Mouse (Mus musculus) ES-Bruce4 (cell line): ENCODE measurements around the gene Mpp4. TPM values are rescaled to one million over a fixed set of nuclear protein-coding genes. Genes with fewer than 3 reads are reported as not detected.

ENCODE experiments used
- H3K27ac ChIP-seq: 2 replicates; pipeline ENCODE4 v1.5.1; 2012; ENCODE audit warnings: low read length, inconsistent platforms; ENCODE audit not compliant: insufficient read depth
- H3K27me3 ChIP-seq: 2 replicates; pipeline ENCODE4 v1.6.1; 2012; ENCODE audit warnings: mild to moderate bottlenecking, low read length, inconsistent platforms; ENCODE audit not compliant: control insufficient read depth, poor library complexity, insufficient read depth, severe bottlenecking
- H3K36me3 ChIP-seq: 2 replicates; pipeline ENCODE4 v1.6.1; 2012; ENCODE audit warnings: inconsistent platforms, mild to moderate bottlenecking, low read length, moderate library complexity; ENCODE audit not compliant: control insufficient read depth, poor library complexity, insufficient read depth, severe bottlenecking
- H3K4me1 ChIP-seq: one replicate; pipeline ENCODE4 v1.8.1; 2011; ENCODE audit warnings: low read length; ENCODE audit not compliant: control insufficient read depth, insufficient read depth
- H3K4me3 ChIP-seq: 2 replicates; pipeline ENCODE4 v1.5.1; 2011; ENCODE audit warnings: low read depth, mild to moderate bottlenecking, low read length
- H3K9ac ChIP-seq: 2 replicates; pipeline ENCODE4 v1.6.1; 2012; ENCODE audit warnings: low read depth, mild to moderate bottlenecking, inconsistent platforms; ENCODE audit not compliant: poor library complexity, severe bottlenecking
- H3K9me3 ChIP-seq: replicated peaks from 2 replicates; pipeline ENCODE4 v1.6.1; 2012; ENCODE audit warnings: mild to moderate bottlenecking, low read length, inconsistent platforms; ENCODE audit not compliant: control insufficient read depth, poor library complexity, insufficient read depth, severe bottlenecking
- CTCF ChIP-seq: IDR thresholded peaks from one replicate; pipeline ENCODE4 v1.8.1; 2011; ENCODE audit warnings: low read depth, low read length
- EP300 ChIP-seq: IDR thresholded peaks from 2 replicates; pipeline ENCODE4 v1.6.1; 2011; ENCODE audit warnings: low read depth, low read length; ENCODE audit not compliant: insufficient read depth
- POLR2A ChIP-seq: IDR thresholded peaks from one replicate; pipeline ENCODE4 v1.8.1; 2011; ENCODE audit warnings: low read length; ENCODE audit not compliant: insufficient read depth
- polyA plus RNA-seq: library from polyadenylated mRNA; stranded (reverse); fragments of >200 nt; gene quantifications from 2 replicates; pipeline ENCODE4 v1.2.4, GENCODE M21; 2011; ENCODE audit warnings: low read depth; ENCODE audit not compliant: missing spikeins, insufficient read depth, insufficient read length

The Mpp4 gene
- polyA plus RNA-seq, 1 experiment, result 0.54 TPM

DNA sequence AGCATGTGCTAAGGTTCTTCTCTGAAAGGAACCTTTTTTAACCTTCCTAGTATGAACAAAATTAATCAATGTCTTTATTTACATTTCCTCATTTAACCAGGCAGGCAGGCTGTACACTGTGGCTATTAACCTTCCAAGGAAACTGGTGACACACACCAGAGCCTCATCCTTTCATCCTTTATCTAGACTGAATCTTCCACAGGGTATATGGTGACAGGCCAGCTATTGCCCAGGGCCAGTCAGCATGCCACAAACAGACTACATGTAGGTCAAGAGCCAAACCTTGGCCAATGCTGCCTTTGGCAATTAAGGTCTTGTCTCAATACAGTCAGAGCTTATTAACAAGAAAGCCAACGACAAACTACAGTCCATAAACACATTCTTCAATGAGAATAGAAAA lies 38.4 kb upstream of the Mpp4 start:
- no peak overlapping the region for H3K9ac ChIP-seq
- no peak overlapping the region for H3K4me3 ChIP-seq
- H3K27me3 ChIP-seq, result no peaks in the 10 kb centered on the region
- TF ChIP-seq CTCF, result no peak
- no peak for TF ChIP-seq EP300
- TF ChIP-seq POLR2A, result no peak
- H3K36me3 ChIP-seq, result peaks cover 22% of the 10 kb centered on the region
- no peaks in the 10 kb centered on the region for H3K4me1 ChIP-seq
- no peak overlapping the region for H3K27ac ChIP-seq
- no peaks in the 10 kb centered on the region for H3K9me3 ChIP-seq

DNA sequence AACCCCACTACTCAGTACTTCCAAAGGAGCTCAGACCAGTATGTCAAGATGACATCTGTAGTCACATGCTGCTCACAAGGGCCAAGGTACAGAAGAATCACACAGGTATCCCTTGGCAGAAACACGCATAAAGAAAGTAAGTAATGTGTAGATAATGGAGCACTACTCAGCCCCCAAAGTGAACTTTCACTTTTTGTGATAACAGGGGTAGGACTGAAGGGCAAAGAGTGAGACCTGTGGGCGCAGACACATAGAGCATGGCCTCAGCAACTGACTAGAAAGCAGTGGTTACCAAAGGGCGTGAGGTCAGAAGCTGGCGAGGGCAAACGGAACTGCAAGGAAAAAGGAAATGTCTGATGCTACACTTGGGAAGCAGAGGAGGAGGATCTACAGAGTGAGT lies 37.8 kb upstream of the Mpp4 start:
- no peak overlapping the region for H3K27ac ChIP-seq
- H3K36me3 ChIP-seq, result peaks cover 22% of the 10 kb centered on the region
- H3K4me3 ChIP-seq, result no peak overlapping the region
- H3K27me3 ChIP-seq, result no peaks in the 10 kb centered on the region
- no peaks in the 10 kb centered on the region for H3K4me1 ChIP-seq
- TF ChIP-seq POLR2A (no peak), EP300 (no peak), CTCF (no peak)
- H3K9me3 ChIP-seq, result no peaks in the 10 kb centered on the region
- H3K9ac ChIP-seq, result no peak overlapping the region

DNA sequence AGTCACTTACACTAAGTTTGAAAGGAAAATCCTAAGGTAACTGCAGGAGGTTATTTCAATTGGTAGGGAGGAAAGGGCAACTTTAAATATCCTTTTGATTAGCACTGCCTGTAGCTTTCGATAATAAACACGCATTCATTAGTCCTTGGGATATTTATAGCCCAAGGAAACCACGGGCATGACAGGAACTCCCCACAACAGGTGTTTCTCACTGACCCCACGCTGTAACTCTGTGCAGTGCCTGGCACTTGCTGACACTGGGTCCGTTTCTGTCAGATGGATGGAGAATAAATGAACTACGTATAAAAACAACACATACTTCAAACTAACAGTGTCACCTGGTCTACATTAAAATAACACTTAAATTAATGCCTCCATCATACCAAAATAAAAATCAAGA lies 31.8 kb upstream of the Mpp4 start:
- Histone ChIP-seq H3K4me3 (no peak overlapping the region), H3K27ac (no peak overlapping the region), H3K9me3 (no peaks in the 10 kb centered on the region), H3K36me3 (peaks cover 37% of the 10 kb centered on the region), H3K4me1 (no peaks in the 10 kb centered on the region), H3K9ac (no peak overlapping the region), H3K27me3 (no peaks in the 10 kb centered on the region)
- TF ChIP-seq CTCF (no peak), POLR2A (no peak), EP300 (no peak)

DNA sequence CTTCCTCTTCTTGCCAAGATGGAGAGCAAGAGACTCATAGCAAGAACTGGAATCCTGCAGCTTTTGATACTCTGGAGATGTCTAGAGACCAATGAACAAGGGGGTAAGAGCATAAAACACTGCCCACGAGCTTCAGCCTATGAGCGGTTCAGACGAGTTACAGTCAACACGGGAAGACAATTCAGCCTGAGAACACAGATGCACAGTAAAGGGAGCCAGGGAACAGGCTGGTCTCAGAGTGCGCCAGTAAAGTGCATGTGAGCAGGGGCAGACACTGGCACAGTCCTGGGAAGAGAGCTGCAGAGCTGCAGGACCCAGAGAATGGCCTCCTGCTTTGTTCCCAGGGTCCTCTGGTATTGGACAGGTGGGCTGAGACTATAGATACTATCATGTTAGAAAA lies 24.6 kb upstream of the Mpp4 start:
- Histone ChIP-seq H3K4me3 (no peak overlapping the region), H3K27me3 (no peaks in the 10 kb centered on the region), H3K27ac (no peak overlapping the region), H3K4me1 (no peaks in the 10 kb centered on the region), H3K9me3 (no peaks in the 10 kb centered on the region), H3K9ac (no peak overlapping the region), H3K36me3 (peaks cover 20% of the 10 kb centered on the region)
- TF ChIP-seq POLR2A (no peak), EP300 (no peak), CTCF (no peak)

DNA sequence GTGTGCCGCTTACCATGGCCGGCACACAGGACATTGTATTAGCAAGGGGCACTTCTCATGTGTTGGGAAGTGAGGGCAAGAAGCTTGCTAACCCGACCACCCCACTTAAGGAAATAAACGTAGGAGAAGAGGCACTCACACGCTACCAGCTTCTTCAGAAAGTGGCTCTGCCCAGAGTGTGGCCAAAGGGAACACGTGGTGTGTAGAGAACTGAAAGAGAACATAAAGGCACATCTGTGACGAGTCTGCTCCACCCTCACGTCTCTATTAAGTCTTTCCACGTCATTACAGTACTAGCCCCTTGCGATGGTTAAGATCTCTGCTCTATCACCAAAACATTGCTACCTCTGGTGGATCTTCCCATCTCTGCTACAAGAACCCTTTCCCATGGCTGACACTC lies 23.1 kb upstream of the Mpp4 start:
- Histone ChIP-seq H3K27me3 (no peaks in the 10 kb centered on the region), H3K36me3 (peaks cover 20% of the 10 kb centered on the region), H3K4me1 (no peaks in the 10 kb centered on the region), H3K9me3 (no peaks in the 10 kb centered on the region), H3K4me3 (no peak overlapping the region), H3K9ac (no peak overlapping the region), H3K27ac (no peak overlapping the region)
- TF ChIP-seq CTCF, result no peak
- TF ChIP-seq POLR2A, result no peak
- TF ChIP-seq EP300, result no peak

DNA sequence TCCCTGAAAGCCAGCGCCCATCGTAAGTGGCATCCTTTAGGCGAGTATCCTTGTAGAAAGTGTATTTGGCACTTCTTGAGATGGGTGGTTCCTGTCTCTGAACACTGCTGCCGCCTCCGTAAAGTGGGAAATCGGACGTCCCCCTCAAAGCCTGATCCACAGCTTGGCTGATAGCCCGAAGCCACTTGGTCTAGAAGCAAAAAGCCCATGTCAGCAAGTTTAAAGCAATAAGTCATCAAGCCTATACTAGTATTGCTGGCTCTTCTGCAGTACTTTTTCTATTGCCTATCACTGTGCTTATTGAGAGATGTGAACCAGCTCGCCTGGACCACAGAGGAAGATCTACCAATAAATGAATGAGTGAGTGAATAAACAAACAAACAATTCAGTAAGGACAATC lies 22.2 kb upstream of the Mpp4 start:
- H3K27me3 ChIP-seq, result no peaks in the 10 kb centered on the region
- no peak overlapping the region for H3K9ac ChIP-seq
- no peak overlapping the region for H3K4me3 ChIP-seq
- no peaks in the 10 kb centered on the region for H3K4me1 ChIP-seq
- H3K36me3 ChIP-seq, result peaks cover 14% of the 10 kb centered on the region
- H3K27ac ChIP-seq, result no peak overlapping the region
- no peak for TF ChIP-seq POLR2A
- no peak for TF ChIP-seq EP300
- TF ChIP-seq CTCF, result no peak
- H3K9me3 ChIP-seq, result no peaks in the 10 kb centered on the region
